Mouse (Mus musculus) lung, postnatal 0 days (tissue): ENCODE results near the gene Mrc2. TPM values are rescaled to one million over a fixed set of nuclear protein-coding genes. Genes with fewer than 3 reads are reported as not detected.

ENCODE experiments used
- ATAC-seq: fragments of 200-750 bp; cut with Nextera tagmentation; 2 replicates; pipeline ENCODE4 v1.8.0; 2017; ENCODE audit warnings: moderate library complexity
- DNase-seq: peaks from one replicate; pipeline ENCODE4 v3.0.0-alpha.2; 2016; ENCODE audit warnings: low spot score
- H3K27ac ChIP-seq: fragments of 300-500 bp; sonication (generic); 2 replicates; pipeline ENCODE4 v1.5.1; 2014; ENCODE audit warnings: antibody characterized with exemption, mild to moderate bottlenecking, low read length, mixed read lengths
- H3K27me3 ChIP-seq: fragments of 300-500 bp; sonication (generic); replicated peaks from 2 replicates; pipeline ENCODE4 v1.6.1; 2014; ENCODE audit warnings: low read length, mixed read lengths; ENCODE audit not compliant: insufficient read depth
- H3K36me3 ChIP-seq: fragments of 300-500 bp; sonication (generic); 2 replicates; pipeline ENCODE4 v1.6.1; 2014; ENCODE audit warnings: low read length, mixed read lengths; ENCODE audit not compliant: insufficient read depth
- H3K4me1 ChIP-seq: fragments of 300-500 bp; sonication (generic); 2 replicates; pipeline ENCODE4 v1.6.1; 2014; ENCODE audit warnings: antibody characterized with exemption, low read depth, low read length, mixed read lengths; ENCODE audit not compliant: insufficient read depth
- H3K4me2 ChIP-seq: fragments of 300-500 bp; sonication (generic); replicated peaks from 2 replicates; pipeline ENCODE4 v1.6.1; 2014; ENCODE audit warnings: low read depth, mild to moderate bottlenecking, low read length, moderate library complexity, mixed read lengths
- H3K4me3 ChIP-seq: fragments of 300-500 bp; sonication (generic); 2 replicates; pipeline ENCODE4 v1.5.1; 2014; ENCODE audit warnings: low read depth, low read length
- H3K9ac ChIP-seq: fragments of 300-500 bp; sonication (generic); replicated peaks from 2 replicates; pipeline ENCODE4 v1.6.1; 2014; ENCODE audit warnings: low read depth, mild to moderate bottlenecking
- H3K9me3 ChIP-seq: fragments of 300-500 bp; sonication (generic); 2 replicates; pipeline ENCODE4 v1.6.1; 2016; ENCODE audit warnings: low read length, mixed read lengths
- CTCF ChIP-seq: IDR thresholded peaks from 2 replicates; pipeline ENCODE4 v1.5.1; 2016; ENCODE audit warnings: antibody characterized with exemption, mild to moderate bottlenecking
- EP300 ChIP-seq: IDR thresholded peaks from 2 replicates; pipeline ENCODE4 v1.6.1; 2016; ENCODE audit warnings: antibody characterized with exemption, mild to moderate bottlenecking, control low read depth
- WGBS: fragments of 180-500 bp; shearing (Covaris S2); extraction: QIAGEN DNeasy Blood & Tissue Kit; methylation state at CpG from one replicate; pipeline ENCODE4 v1.1.7; 2014; 5-methylcytosine and 5-hydroxymethylcytosine counted together
- polyA plus RNA-seq: library from polyadenylated mRNA; unstranded; fragments of >200 nt; fragmentation: Nextera tagmentation; extraction: Ambion mirVana; gene quantifications from 2 replicates; pipeline ENCODE4 v1.2.1, GENCODE M21; 2015

Mrc2 gene
- polyA plus RNA-seq, 1 experiment from 2014 or later = 20.0 TPM

DNA sequence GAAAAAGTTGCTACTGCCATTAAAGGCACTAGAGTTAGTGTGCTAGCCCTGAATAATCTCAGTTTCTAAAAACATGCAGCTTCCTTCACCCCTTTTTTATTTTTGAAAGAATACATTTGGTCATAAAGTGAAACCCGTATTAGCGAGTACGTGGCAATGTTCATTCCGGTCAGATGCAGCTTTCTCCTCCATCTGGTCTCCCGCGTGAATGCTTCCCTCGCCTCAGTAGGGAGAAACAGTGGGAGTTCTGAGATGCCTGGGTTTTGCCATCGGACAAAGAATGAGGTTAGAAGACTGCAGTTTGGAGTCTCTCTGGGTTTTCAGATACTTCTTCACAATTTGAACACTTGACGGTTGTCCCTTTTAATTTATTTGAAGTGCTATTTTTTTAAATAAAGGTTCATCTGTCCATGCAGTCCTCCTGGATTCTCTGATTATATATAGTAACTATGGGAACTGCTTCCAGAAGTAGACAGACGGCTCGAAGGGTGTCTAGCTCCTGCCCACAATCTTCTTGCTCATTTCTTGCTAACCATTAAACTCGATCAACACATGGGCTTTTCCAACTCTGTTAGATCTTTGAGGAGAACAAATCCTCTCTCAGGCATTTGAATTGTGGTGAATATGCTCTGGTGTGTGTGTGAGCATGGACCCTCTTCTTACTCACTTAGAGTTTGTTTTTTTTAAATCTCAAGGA, 10.5 kb upstream of the Mrc2 start:
- 77% methylated on average over 12 of the region's 12 CpGs for WGBS

DNA sequence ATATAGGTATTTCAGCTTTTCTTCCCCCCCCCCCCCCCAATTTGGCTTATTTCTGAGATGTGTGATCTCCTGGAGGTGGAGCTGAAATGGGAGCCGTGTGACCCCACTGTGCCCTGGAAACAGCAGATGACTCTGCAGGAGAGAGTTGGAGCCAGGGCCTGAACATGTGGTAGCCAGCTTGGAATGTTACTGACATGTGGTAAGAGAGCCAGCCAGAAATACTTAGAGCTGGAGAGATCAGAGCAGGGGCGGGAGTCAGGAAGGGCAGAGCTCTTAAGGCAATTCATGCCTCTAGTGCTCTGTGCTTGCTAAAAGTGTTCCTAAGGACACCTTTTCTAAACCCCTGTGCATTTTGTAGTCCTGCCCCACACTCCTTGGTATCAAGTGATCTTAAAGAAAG, 10.0 kb upstream of the Mrc2 start:
- H3K4me2 ChIP-seq = no peak overlapping the region
- H3K9ac ChIP-seq = no peak overlapping the region
- ATAC-seq (peak; percentile 86), DNase-seq (peak; percentile 89)
- WGBS = 41% methylated on average over 2 of the region's 2 CpGs
- peaks cover 21% of the 10 kb centered on the region for H3K36me3 ChIP-seq
- no peaks in the 10 kb centered on the region for H3K4me1 ChIP-seq
- no peaks in the 10 kb centered on the region for H3K27me3 ChIP-seq
- no peak overlapping the region for H3K4me3 ChIP-seq
- H3K27ac ChIP-seq = peak overlapping the region; percentile 77
- TF ChIP-seq EP300 (no peak), CTCF (no peak)
- no peaks in the 10 kb centered on the region for H3K9me3 ChIP-seq

More for the DNA sequence above, 10.5 kb upstream of the Mrc2 start:
- no peak for DNase-seq
- TF ChIP-seq CTCF (no peak), EP300 (no peak)
- no peaks in the 10 kb centered on the region for H3K27me3 ChIP-seq
- no peaks in the 10 kb centered on the region for H3K4me1 ChIP-seq
- no peak overlapping the region for H3K4me3 ChIP-seq
- H3K27ac ChIP-seq = peak overlapping the region; percentile 77; the same call in 1 of the 2 replicates
- no peak for ATAC-seq
- no peaks in the 10 kb centered on the region for H3K9me3 ChIP-seq
- H3K36me3 ChIP-seq = peaks cover 26% of the 10 kb centered on the region
- H3K4me2 ChIP-seq = no peak overlapping the region
- H3K9ac ChIP-seq = no peak overlapping the region

DNA sequence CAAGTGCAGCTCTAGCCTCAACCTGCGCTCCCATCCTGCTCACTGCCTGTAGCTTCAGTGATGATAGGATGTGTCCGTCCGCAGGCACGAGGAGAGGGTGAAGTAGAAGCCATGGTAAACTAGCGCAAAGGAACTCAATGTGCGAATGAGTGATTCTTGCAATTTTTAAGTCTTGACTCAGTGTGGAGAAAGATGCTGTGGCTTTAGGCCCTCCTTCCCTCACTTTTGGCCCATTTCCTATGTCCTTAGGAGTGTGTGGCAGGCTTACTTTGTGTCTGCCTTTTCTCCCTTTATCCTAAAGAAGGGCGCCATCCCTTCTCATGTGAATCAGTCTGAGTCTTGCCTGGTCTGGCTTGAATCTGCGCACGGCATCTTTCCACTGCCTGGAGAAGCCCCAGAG, 9.4 kb upstream of the Mrc2 start:
- no peak for TF ChIP-seq CTCF
- TF ChIP-seq EP300 = 0 out of 2 replicates have a peak, but pooled peaks have one; percentile 2
- Histone ChIP-seq H3K27me3 (no peaks in the 10 kb centered on the region), H3K27ac (peak overlapping the region; percentile 77), H3K4me1 (no peaks in the 10 kb centered on the region), H3K4me2 (no peak overlapping the region), H3K36me3 (peaks cover 17% of the 10 kb centered on the region), H3K4me3 (no peak overlapping the region), H3K9me3 (no peaks in the 10 kb centered on the region), H3K9ac (no peak overlapping the region)
- peak; percentile 18 for ATAC-seq
- 67% methylated on average over 9 of the region's 9 CpGs for WGBS
- DNase-seq = no peak

- H3K4me3 ChIP-seq = no peak overlapping the region
- peak; percentile 68 for DNase-seq
- TF ChIP-seq EP300 (no peak), CTCF (no peak)
- H3K27me3 ChIP-seq = no peaks in the 10 kb centered on the region
- WGBS = 52% methylated on average over 3 of the region's 3 CpGs
- H3K4me1 ChIP-seq = peaks cover 6% of the 10 kb centered on the region; the same call in 1 of the 2 replicates
- peak overlapping the region; percentile 51 for H3K27ac ChIP-seq
- peaks cover 11% of the 10 kb centered on the region for H3K36me3 ChIP-seq
- peak; percentile 71 for ATAC-seq
- H3K9ac ChIP-seq = no peak overlapping the region
- no peaks in the 10 kb centered on the region for H3K9me3 ChIP-seq
- H3K4me2 ChIP-seq = no peak overlapping the region
Observed at GRCm38 (mm10) chr11:105285720-105286119, 6.7 kb upstream of the Mrc2 start.

DNA sequence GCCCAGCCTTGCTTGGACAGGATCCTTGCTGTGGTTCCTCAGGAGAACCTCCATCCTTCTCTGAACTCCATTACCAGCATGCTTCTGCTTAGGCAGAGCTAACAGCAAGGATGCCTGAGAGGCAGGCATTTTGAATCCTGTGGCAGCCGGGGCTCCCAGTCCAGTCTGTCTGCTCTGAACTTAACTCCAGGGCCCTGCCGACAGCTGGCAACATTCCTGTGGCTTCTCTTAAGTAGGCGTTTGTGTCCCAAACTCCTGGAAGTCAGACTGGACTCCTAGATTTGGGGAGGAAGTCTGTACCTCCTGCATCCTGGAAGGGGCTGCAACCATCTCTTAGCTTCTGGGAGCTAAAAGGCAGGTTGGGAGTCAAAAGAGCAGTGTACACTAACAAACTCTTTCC, 3.0 kb upstream of the Mrc2 start:
- ATAC-seq (no peak), DNase-seq (peak; percentile 38)
- no peak for TF ChIP-seq CTCF
- TF ChIP-seq EP300 = no peak
- no peak overlapping the region for H3K9ac ChIP-seq
- H3K27ac ChIP-seq = peak overlapping the region; percentile 4; the same call in 1 of the 2 replicates
- no peaks in the 10 kb centered on the region for H3K27me3 ChIP-seq
- WGBS = 30% methylated on average over 3 of the region's 3 CpGs
- H3K4me1 ChIP-seq = peaks cover 6% of the 10 kb centered on the region; the same call in 1 of the 2 replicates
- H3K4me3 ChIP-seq = no peak overlapping the region
- no peaks in the 10 kb centered on the region for H3K36me3 ChIP-seq
- H3K9me3 ChIP-seq = no peaks in the 10 kb centered on the region
- H3K4me2 ChIP-seq = no peak overlapping the region

- Histone ChIP-seq H3K36me3 (no peaks in the 10 kb centered on the region), H3K4me3 (peak overlapping the region; percentile 46), H3K9ac (0 out of 2 replicates have a peak overlapping the region, but pooled peaks have one; percentile 27), H3K9me3 (no peaks in the 10 kb centered on the region), H3K4me2 (peak overlapping the region; percentile 60), H3K4me1 (peaks cover 6% of the 10 kb centered on the region; the same call in 1 of the 2 replicates), H3K27ac (peak overlapping the region; percentile 87), H3K27me3 (no peaks in the 10 kb centered on the region)
- ATAC-seq (peak; percentile 22), DNase-seq (peak; percentile 88)
- 10% methylated on average over 10 of the region's 10 CpGs for WGBS
- TF ChIP-seq CTCF (no peak), EP300 (peak; percentile 51; the same call in 1 of the 2 replicates)
Observed at GRCm38 (mm10) chr11:105291681-105292123, 741 bp upstream of the Mrc2 start.
